Mouse (Mus musculus): ENCODE results near the gene Irgc1. TPM values are rescaled to one million over a fixed set of nuclear protein-coding genes. Genes with fewer than 3 reads are reported as not detected.
"Not testable (repeated sequence)": the region's sequence is repeated elsewhere in the genome, so short reads cannot be mapped to it uniquely, and the experiment has no call there.

Gene Irgc1
- total RNA-seq (2017) = not detected in 2 replicates

- ATAC-seq (replicated peaks in 1 of 2; ENCODE audit: insufficient read depth in 1 of 2, low FRiP score in 2 of 2, low TSS enrichment in 1 of 2, low read depth in 1 of 2, poor library complexity in 2 of 2, severe bottlenecking in 2 of 2) = 0 out of 4 replicates have a peak, but pooled peaks of 1 of the 2 experiments have one; percentile 8
These were observed at the start of gene Irgc1 for GRCm38 (mm10) chr7:24451855-24452311. Irgc1 (minus strand) TSS chr7:24452297.

- ATAC-seq (replicated peaks in 1 of 2; ENCODE audit: insufficient read depth in 1 of 2, low FRiP score in 2 of 2, low TSS enrichment in 1 of 2, low read depth in 1 of 2, poor library complexity in 2 of 2, severe bottlenecking in 2 of 2) = no peak
These were observed 49.4 kb upstream of the Irgc1 start for GRCm38 (mm10) chr7:24501492-24501891.

DNA sequence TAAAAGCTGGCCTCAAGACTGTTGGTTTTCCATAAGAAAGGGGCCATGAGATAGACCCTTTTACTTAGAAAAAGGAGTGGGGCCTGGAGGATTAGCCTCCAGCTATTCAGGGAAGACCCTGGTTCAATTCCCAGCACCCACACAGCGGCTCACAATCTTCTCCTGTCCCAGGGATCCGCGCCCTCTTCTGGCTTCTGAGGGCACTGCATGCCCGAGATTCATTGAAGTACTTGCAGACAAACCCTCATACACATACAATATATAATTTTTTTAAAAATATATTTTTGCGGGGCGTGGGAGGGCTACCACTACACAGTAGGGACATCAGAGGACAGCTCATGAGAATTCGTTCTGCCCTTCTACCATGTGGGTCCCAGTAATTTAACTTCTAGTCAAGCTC, 48.8 kb upstream of the Irgc1 start:
- no peak for ATAC-seq (replicated peaks in 1 of 2; ENCODE audit: insufficient read depth in 1 of 2, low FRiP score in 2 of 2, low TSS enrichment in 1 of 2, low read depth in 1 of 2, poor library complexity in 2 of 2, severe bottlenecking in 2 of 2)

DNA sequence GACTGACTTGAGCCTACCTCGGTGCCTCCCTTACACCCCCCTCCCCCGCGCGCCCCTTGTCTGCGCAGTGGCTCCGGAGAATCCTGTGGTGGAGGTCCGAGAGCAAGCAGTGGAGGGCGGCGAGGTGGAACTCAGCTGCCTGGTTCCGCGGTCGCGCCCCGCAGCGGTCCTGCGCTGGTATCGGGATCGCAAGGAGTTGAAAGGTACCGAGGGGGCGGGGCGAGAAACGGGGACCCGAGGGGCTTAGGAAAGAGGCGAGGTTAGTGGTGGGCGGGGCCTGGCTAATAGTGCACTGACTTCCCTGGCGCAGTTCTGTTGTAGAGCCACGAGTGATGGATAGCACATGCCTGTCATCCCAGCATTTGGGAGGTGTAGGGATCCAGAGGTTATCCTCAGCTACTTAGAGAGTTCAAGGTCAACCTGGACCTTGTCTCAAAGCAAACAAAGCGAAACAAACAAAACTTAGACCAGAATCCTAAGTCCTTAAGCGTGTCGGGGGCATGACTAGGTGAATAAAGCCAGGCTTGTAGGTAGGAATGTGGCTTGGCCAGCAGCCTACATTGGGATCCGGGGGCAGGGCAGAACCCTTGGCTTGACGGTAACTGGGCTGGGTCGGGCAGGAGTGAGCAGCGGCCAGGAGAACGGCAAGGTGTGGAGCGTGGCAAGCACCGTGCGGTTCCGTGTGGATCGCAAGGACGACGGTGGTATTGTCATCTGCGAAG, 47.9 kb upstream of the Irgc1 start:
- peak; percentile 38 to 44; a peak in 2 of 4 replicates for ATAC-seq (replicated peaks in 1 of 2; ENCODE audit: insufficient read depth in 1 of 2, low FRiP score in 2 of 2, low TSS enrichment in 1 of 2, low read depth in 1 of 2, poor library complexity in 2 of 2, severe bottlenecking in 2 of 2)

- no peak for ATAC-seq (replicated peaks in 1 of 2; ENCODE audit: insufficient read depth in 1 of 2, low FRiP score in 2 of 2, low TSS enrichment in 1 of 2, low read depth in 1 of 2, poor library complexity in 2 of 2, severe bottlenecking in 2 of 2)
These were observed 36.2 kb upstream of the Irgc1 start for GRCm38 (mm10) chr7:24488303-24488702.

- no peak for ATAC-seq (replicated peaks in 1 of 2; ENCODE audit: insufficient read depth in 1 of 2, low FRiP score in 2 of 2, low TSS enrichment in 1 of 2, low read depth in 1 of 2, poor library complexity in 2 of 2, severe bottlenecking in 2 of 2)
These were observed 35.3 kb upstream of the Irgc1 start for GRCm38 (mm10) chr7:24487403-24487802.

DNA sequence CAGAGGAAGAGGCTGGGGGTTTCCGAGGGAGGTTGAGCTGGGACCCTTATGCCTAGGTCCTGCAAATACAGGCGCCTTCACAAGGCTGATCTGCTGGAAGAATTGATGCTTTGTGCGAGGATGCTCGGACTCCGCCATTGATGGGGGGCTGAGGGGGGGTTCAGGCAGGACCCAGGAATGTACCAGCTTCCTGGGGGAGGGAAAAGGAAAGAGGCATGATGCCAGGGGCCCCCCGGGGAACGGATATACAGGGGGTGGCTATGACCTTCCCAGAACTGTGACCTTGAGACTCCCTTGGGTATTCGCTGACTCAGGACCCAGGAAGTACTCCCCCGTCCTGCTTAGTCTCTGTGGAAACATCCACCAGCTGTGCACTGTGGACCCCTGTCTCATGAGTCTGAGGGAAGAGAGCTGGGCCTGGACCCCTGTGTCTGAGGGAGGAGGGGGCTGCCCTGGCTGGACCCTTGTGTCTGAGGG, 34.6 kb upstream of the Irgc1 start:
- ATAC-seq (replicated peaks in 1 of 2; ENCODE audit: insufficient read depth in 1 of 2, low FRiP score in 2 of 2, low TSS enrichment in 1 of 2, low read depth in 1 of 2, poor library complexity in 2 of 2, severe bottlenecking in 2 of 2) = no peak

- ATAC-seq (replicated peaks in 1 of 2; ENCODE audit: insufficient read depth in 1 of 2, low FRiP score in 2 of 2, low TSS enrichment in 1 of 2, low read depth in 1 of 2, poor library complexity in 2 of 2, severe bottlenecking in 2 of 2) = no peak
These were observed 33.4 kb upstream of the Irgc1 start for GRCm38 (mm10) chr7:24485481-24485880.

DNA sequence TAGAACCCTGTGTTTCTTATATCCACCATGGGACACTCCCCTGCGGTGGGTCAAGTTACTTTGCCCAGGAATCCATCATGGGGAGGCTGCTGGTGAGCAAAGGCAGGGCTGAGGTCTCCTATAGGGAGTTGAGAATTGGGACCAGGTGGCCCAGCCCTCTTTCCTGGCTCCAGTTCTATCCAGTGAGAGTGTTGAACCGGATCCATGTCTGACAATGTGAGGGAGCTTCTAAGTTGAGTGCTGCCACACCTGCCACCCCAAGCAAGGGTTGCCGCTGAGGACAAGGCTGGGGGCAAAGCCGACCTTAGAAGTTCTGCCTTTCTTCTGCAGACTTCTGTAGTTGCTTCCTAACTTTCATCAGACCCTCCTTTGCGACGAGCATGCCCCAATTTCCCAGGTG, 31.2 kb upstream of the Irgc1 start:
- ATAC-seq (replicated peaks in 1 of 2; ENCODE audit: insufficient read depth in 1 of 2, low FRiP score in 2 of 2, low TSS enrichment in 1 of 2, low read depth in 1 of 2, poor library complexity in 2 of 2, severe bottlenecking in 2 of 2) = not testable (repeated sequence)

GRCm38 (mm10) chr7:24482208-24483020, 30.3 kb upstream of the Irgc1 start:
- no peak for ATAC-seq (replicated peaks in 1 of 2; ENCODE audit: insufficient read depth in 1 of 2, low FRiP score in 2 of 2, low TSS enrichment in 1 of 2, low read depth in 1 of 2, poor library complexity in 2 of 2, severe bottlenecking in 2 of 2)

- ATAC-seq (replicated peaks in 1 of 2; ENCODE audit: insufficient read depth in 1 of 2, low FRiP score in 2 of 2, low TSS enrichment in 1 of 2, low read depth in 1 of 2, poor library complexity in 2 of 2, severe bottlenecking in 2 of 2) = peak; percentile 67 to 75
These were observed 29.5 kb upstream of the Irgc1 start, which contains the start of gene Cadm4 for GRCm38 (mm10) chr7:24481474-24482207. Cadm4 (plus strand) TSS chr7:24482023.

DNA sequence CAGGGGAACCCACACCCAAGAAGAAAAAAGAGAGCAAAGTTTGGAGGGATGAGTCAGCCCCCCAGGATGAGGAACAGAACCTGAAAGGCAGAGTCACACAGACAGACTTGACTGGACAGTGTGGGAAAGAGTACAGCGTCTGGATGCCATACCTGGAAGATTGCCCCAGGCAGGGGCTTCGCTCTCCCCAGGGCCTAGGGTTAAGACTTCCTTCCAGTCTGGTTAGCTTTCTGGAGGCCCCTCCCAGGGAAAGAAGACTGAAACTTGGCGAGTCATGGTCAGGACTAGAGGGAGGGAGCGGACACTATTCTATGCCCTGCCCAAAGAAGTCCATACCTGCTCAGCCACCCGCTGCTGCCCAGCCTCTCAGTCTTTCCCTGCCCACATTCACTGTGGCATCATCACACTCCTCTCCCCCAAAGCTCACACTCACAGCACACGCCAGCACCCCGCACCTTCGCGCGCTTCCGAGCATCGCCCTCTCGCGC, 28.9 kb upstream of the Irgc1 start:
- ATAC-seq (replicated peaks in 1 of 2; ENCODE audit: insufficient read depth in 1 of 2, low FRiP score in 2 of 2, low TSS enrichment in 1 of 2, low read depth in 1 of 2, poor library complexity in 2 of 2, severe bottlenecking in 2 of 2) = peak in 1 of 2 experiments; percentile 9; a peak in 1 of 4 replicates

DNA sequence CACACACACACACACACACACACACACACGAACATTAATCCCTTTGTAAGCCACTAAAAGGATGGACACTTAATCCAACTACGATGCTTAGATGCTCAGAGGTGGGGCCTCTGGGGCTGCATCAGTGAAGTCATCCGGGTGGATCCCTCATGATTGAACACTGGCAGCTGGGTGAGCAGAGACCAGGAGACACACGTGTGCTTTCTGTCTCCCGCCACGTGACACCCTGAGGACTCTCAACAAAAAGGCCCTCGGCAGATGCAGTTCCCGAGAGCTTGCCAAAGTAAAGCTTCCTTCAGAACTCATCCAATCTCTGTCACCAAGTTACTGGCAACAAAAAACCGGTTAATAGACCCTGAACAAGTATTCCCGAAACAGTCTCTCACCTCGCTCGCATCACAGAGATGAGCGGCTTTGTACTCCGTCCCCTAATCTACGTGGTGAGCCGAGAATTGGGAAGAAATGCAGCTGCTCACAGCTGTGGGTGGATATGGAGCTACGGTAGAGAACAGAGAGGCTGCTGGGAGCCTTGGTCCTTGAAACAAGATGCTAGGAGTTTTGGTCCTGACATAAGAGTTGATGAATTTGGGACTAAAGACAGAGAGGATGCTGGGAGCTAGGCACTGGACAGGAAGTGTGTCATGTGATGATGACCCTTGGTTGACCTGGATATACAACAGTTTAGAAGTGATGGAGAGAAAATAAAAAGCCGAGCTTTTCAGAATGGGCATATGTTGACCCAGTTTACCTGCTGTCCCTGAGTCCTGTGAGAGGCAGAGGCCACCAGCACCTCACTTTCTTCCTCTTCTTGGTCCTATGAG, 28.2 kb upstream of the Irgc1 start:
- ATAC-seq (replicated peaks in 1 of 2; ENCODE audit: insufficient read depth in 1 of 2, low FRiP score in 2 of 2, low TSS enrichment in 1 of 2, low read depth in 1 of 2, poor library complexity in 2 of 2, severe bottlenecking in 2 of 2) = peak in 1 of 2 experiments; percentile 25; a peak in 1 of 4 replicates

DNA sequence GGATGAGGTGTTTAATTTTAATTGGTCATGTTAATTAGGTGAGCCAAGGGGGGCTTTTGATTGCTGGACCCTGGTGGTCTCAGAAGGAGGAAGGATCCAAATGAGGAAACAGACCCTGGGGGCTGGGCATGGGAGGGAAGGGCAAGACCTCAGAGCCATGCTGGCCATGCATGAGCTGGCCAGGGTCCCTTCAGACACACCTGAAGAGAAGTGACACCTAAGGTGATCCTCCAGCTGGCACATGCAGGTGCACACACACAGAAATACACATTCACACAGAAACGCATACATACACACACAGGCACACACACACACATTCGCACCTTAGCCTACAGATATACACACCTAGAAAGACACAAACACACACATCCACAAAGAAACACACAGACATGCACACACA, 27.6 kb upstream of the Irgc1 start:
- ATAC-seq (replicated peaks in 1 of 2; ENCODE audit: insufficient read depth in 1 of 2, low FRiP score in 2 of 2, low TSS enrichment in 1 of 2, low read depth in 1 of 2, poor library complexity in 2 of 2, severe bottlenecking in 2 of 2) = no peak

GRCm38 (mm10) chr7:24478911-24479310, 26.8 kb upstream of the Irgc1 start:
- ATAC-seq (replicated peaks in 1 of 2; ENCODE audit: insufficient read depth in 1 of 2, low FRiP score in 2 of 2, low TSS enrichment in 1 of 2, low read depth in 1 of 2, poor library complexity in 2 of 2, severe bottlenecking in 2 of 2) = no peak

DNA sequence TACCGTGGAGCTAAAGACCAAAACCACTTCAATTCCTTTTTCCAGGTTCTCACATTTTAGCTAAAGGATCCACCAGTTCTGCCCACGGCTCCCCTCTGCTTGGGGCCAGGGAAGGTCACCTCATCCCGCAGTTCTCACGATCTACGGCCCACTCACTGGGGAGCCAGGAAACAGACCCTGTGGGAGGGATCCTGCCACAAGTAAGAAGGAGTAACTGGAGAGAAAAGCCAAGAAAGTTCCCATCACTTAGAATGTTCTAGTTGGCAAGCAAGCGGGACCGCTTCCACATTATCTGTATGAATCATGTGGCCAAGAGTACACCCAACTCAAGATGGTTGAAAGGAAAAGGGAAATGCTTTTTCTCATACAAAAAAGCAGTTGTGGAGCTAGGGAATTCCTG, 24.8 kb upstream of the Irgc1 start:
- ATAC-seq (replicated peaks in 1 of 2; ENCODE audit: insufficient read depth in 1 of 2, low FRiP score in 2 of 2, low TSS enrichment in 1 of 2, low read depth in 1 of 2, poor library complexity in 2 of 2, severe bottlenecking in 2 of 2) = no peak

DNA sequence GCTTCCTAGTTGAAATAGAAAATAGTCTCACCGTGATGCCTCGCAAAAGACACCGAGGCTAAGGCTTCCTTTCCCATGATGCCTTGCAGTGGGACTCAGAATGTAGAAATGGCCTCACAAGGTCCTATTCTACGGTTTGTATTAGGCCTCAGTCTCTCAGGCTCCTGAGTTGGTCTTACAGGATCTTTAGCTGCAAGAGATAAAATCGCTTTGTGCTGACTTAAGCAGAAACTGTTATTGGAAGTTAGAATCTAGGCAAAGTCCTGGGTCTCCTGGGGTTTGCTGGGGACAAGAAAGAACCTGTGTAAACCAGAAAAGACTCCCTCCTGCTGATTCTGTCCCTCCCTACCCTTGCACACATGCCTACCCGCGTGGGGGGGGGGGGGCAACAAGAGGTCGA, 24.2 kb upstream of the Irgc1 start:
- ATAC-seq (replicated peaks in 1 of 2; ENCODE audit: insufficient read depth in 1 of 2, low FRiP score in 2 of 2, low TSS enrichment in 1 of 2, low read depth in 1 of 2, poor library complexity in 2 of 2, severe bottlenecking in 2 of 2) = no peak
